Mouse (Mus musculus): Measurements from ENCODE around the gene Shf.

Shf gene

DNA sequence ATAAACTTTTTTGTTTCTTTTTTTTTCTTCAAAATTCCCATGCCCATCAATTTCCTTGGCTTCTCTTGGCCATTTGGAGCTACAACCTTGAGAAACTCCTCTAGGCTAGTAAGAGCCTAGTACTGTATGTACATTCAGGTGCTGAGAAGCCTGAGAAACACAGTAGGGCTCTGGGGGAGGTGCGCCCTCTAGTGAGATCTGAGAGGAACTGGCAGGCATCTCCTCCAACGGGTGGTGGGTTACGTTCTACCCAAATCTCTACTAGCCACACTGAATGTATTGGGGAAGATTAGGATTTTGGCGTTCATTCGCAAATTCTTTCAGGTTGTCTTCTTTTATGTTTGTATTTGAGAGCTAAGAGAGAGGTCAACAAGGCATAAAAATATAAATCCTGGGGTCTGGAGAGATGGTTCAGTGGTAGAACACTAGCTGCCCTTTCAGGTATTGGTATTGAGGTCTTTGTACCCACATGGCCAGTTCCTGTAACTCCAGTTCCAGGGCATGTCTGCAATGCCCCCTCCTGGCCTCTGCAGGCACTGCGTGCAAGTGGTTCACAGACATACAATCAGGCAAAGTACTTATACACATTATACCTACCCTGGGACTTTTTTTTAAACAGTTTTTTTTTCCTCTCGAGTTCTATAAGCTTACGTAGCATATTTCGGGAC lies 66.3 kb downstream of the Shf start:
- DNase-seq (ENCODE audit: low spot score in 2 of 2): peak in 1 of 2 experiments; percentile 55

DNA sequence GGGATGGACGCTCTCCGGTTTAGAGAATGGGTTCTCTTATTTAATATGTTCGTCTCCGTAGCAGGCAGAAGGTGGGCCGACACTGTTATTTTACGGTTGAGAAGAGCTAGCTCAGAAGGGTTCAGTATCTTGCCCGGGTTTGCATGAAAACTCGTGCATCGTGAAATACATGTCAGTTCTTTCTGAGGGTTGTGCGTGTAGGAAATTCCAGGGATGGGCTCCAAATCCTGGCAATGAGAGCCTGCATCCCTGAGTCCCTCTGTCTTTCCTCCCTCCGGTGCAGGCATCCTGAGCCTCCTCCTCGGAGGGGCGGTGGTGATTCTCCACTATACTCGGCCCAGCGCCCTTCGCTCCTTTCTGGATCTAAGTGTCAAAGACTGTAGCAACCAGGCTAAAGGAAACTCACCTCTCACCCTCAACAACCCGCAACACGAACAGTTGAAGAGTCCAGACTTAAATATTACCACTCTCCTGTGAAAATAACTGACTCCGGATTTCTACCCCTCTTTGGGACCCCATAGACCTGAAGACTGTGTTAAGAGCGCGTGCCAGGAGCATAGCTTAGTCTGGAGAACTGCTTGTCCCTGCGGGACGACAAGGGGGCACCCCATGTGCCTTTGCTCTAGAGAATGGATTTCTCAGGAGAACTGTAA lies 66.9 kb downstream of the Shf start:
- no peak for DNase-seq (ENCODE audit: low spot score in 2 of 2)

DNA sequence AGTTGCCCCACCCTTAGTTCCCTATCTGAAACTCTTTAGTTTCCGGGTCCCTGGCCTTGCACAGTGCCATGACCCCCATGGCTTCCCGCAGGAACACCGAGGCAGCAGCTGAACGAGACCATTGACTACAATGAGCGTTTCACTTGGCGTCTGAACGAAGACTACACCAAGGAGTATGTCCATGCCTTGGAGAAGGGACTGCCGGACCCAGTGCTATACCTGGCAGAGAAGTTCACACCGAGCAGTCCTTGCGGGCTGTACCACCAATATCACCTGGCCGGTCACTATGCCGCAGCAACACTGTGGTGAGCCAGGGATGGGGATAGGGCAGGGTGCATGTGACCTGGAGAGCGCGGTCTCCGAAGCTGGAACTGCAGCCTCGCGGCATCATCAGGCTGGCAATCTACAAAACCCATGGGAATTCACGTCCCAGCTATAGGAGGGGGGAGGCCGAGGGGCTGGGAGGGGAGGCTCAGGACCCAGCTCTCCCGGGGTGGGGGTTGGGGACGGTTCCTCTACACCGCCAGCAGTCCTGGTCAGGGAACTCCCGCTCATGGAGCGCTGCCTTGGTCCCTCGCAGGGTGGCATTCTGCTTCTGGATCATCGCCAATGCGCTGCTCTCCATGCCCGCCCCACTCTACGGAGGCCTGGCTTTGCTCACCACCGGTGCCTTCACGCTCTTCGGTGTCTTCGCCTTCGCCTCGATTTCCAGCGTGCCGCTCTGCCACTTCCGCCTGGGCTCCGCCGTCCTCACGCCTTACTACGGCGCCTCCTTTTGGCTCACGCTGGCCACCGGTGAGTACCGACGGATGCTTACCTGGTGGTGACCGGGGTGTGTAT lies 67.7 kb downstream of the Shf start:
- no peak for DNase-seq (ENCODE audit: low spot score in 2 of 2)

DNA sequence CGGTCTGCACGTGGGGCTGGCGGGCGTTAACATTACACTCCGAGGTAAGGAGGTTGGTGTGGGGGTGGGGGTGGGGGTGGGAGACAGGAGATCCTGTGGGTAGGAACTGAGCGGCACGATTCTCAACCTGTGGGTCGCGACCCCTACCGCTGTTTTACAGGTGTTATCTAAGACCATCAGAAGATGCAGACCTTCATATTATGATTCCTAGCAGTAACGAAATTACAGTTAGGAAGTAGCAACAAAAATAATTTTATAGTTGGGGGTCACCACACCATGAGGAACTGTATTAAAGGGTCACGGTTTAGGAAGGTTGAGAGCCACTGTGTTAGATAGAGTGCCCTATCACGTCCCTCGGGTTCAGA lies 68.3 kb downstream of the Shf start:
- no peak for DNase-seq (ENCODE audit: low spot score in 2 of 2)

DNA sequence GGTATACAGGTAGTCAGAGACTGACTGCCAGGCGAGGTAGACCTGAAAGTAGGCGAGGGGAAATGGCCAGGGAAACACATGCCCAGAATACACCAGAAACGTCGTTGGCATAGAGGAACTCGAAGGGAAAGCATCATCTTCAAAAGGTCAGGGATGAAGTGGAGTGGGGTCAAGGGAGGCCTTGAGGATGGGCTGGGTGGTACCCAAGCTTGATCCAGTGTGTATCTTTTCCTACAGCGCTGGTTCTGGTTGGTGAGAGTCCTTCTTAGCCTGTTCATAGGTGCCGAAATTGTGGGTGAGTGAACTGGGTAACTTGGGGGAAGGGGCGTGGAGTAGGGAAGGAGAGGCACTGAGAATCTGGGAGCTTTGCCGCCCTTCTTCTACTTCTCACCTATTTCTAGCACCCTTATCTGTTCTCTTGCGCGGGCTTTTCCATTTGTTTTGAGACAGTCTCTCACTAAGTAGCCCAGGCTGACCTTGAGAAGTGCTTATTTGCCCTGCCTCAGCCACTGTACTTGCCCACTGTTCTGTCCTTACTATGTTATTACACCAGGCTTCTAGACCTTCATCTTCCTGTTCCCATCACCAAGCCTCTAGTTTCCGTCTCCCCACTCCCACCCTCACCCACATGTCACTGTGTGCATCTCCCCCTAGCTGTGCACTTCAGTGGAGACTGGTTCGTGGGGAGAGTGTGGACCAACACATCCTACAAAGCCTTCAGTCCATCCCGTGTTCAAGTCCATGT lies 68.9 kb downstream of the Shf start:
- DNase-seq (ENCODE audit: low spot score in 2 of 2): no peak

Measured in left cerebral cortex, adult 9 months (tissue).